Mouse (Mus musculus): ENCODE data around the gene Plod2.

- TF ChIP-seq CTCF (IDR thresholded peaks at IDR 0.05): no peak
- TF ChIP-seq EP300 (IDR thresholded peaks at IDR 0.05): no peak
Observed at GRCm38 (mm10) chr9:92641717-92642116, 99.7 kb downstream of the Plod2 start.

All from lung, postnatal 0 days (tissue).